Mouse (Mus musculus): ENCODE results near the gene Ptpn12.

DNA sequence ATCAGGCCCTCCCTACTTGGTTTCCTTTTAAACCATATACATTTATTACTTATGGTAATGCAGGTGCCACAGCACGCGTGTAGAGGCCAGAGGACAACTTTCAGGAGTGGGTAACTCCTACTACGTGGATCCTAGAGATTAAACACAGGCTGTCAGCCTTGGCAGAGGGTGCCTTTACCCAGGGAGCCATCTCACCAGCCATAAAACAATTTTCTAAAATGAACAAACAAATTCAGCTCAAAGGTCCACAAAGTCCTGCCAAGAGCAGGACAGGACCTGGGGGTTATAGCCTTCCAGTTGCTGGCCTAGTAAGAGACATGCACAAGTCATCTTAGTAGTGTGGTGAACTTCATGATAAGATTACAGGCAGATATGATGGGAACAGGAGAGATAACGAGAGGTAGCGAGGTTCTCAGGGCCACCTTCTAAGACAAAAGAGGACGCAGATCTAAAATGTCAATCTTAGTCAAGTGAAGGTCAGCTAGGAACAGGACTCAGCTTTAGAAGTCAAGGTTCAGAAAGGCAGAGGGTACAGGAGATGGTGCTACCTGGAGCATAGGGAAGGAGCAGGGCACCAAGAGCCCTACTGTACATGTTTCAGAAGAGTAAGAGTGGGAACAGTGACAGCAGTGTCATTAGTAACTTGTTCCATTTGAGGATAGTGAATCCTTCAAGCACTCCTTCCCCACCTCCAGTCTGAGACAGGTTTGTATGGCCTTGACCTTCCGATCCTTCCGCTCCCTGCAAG, 65.5 kb downstream of the Ptpn12 start:
- no peak for TF ChIP-seq CTCF (IDR thresholded peaks at IDR 0.05; ENCODE audit: borderline replicate concordance, insufficient read depth, low read length)
- no peak for TF ChIP-seq POLR2A (IDR thresholded peaks at IDR 0.05; ENCODE audit: low read depth, low read length)
